In the genomic region with DNA sequence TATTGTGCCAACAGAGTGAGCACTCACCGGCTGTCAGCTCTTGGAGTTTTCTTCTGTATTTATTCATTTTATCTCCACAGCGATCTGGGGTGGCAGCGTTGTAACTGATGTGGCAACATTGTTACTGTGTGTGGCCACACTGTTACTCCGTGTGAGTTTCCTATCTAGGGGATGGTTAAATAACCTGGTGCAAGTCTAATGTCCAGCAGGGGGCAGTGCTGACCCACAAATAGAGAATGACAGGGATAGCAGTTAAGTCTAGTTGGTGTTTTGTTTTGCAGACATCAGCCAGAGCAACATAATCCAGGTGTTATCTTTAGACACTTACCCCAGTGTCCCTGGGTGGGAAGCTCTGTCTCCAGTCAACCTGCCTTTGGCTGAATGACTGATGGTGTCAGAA, we compare ENCODE assay signal across 8 mouse cellular contexts. TPM values are rescaled to one million over a fixed set of nuclear protein-coding genes. Genes with fewer than 3 reads are reported as not detected.
DNase-seq lines count a peak whose midpoint lies in the region; ATAC-seq and TF ChIP-seq lines count a peak whose summit lies in the region.
"Had no signal": no experiment of that assay in that cellular context is flagged by ENCODE, and none has a peak within 500 bp of the region (broad histone marks: within the 10 kb centered on the region; RNA-seq: fewer than 3 reads in every experiment).

No protein-coding gene starts in this region.

- ATAC-seq in Patski, result no peak
- 0 out of 2 replicates have a peak, but pooled peaks have one; percentile 43 for ATAC-seq in forebrain, embryonic 13.5 days
- ATAC-seq in hematopoietic stem cell, adult 5-6 weeks (replicated peaks in 1 of 2; ENCODE audit: insufficient read depth in 1 of 2, low FRiP score in 2 of 2, low TSS enrichment in 1 of 2, low read depth in 1 of 2, poor library complexity in 2 of 2, severe bottlenecking in 2 of 2), result peak; percentile 65 to 76
- no peak for ATAC-seq in midbrain, embryonic 11.5 days (ENCODE audit: low FRiP score)

- POLR2A ChIA-PET in Patski (lab: Charles Lee), result no interaction called here

- H3K9ac ChIP-seq in forebrain, embryonic 13.5 days, result no peak overlapping the region
- H3K9ac ChIP-seq in midbrain, embryonic 11.5 days (ENCODE audit: low read length), result no peak overlapping the region
- H3K9ac ChIP-seq: neural tube, embryonic 12.5 days had no signal

- CTCF ChIA-PET in Patski (lab: Charles Lee), result interaction anchor here (0.9 to 1.3 kb wide), 4 partner anchors 9 to 29 kb away, joined by 3 to 7 read pairs (median 4); no protein-coding TSS in a partner anchor

- H3K4me2 ChIP-seq in forebrain, embryonic 13.5 days, result no peak overlapping the region
- no peak overlapping the region for H3K4me2 ChIP-seq in midbrain, embryonic 11.5 days
- H3K4me2 ChIP-seq: neural tube, embryonic 12.5 days had no signal

- peaks cover 3% of the 10 kb centered on the region for H3K27me3 ChIP-seq in Patski
- H3K27me3 ChIP-seq in forebrain, embryonic 13.5 days, result no peaks in the 10 kb centered on the region; the same call in 1 of the 2 replicates
- H3K27me3 ChIP-seq in midbrain, embryonic 11.5 days (ENCODE audit: control insufficient read depth, insufficient read depth, low read length), result no peaks in the 10 kb centered on the region
- H3K27me3 ChIP-seq: neural tube, embryonic 12.5 days had no signal

- no peaks in the 10 kb centered on the region for H3K9me3 ChIP-seq in forebrain, embryonic 13.5 days (replicated peaks)
- H3K9me3 ChIP-seq in midbrain, embryonic 11.5 days (ENCODE audit: control insufficient read depth, low read length), result no peaks in the 10 kb centered on the region
- H3K9me3 ChIP-seq: neural tube, embryonic 12.5 days had no signal

- 7% methylated on average over 4 of the region's 4 CpGs for WGBS in forebrain, embryonic 13.5 days
- WGBS in midbrain, embryonic 11.5 days, result 17% methylated on average over 4 of the region's 4 CpGs

- no peaks in the 10 kb centered on the region for H3K4me1 ChIP-seq in forebrain, embryonic 13.5 days
- no peaks in the 10 kb centered on the region for H3K4me1 ChIP-seq in midbrain, embryonic 11.5 days (ENCODE audit: control insufficient read depth, insufficient read depth, low read length)
- H3K4me1 ChIP-seq: neural tube, embryonic 12.5 days had no signal

- TF ChIP-seq CTCF in Patski (IDR thresholded peaks at IDR 0.05), result peak; percentile 88

- no peaks in the 10 kb centered on the region for H3K36me3 ChIP-seq in forebrain, embryonic 13.5 days (ENCODE audit: poor library complexity, severe bottlenecking)
- no peaks in the 10 kb centered on the region for H3K36me3 ChIP-seq in midbrain, embryonic 11.5 days (ENCODE audit: control insufficient read depth, insufficient read depth, low read length)
- H3K36me3 ChIP-seq: neural tube, embryonic 12.5 days had no signal

- H3K27ac ChIP-seq in forebrain, embryonic 13.5 days, result no peak overlapping the region
- no peak overlapping the region for H3K27ac ChIP-seq in midbrain, embryonic 11.5 days (ENCODE audit: low read depth, low read length)
- H3K27ac ChIP-seq: neural tube, embryonic 12.5 days had no signal

- in situ Hi-C loops in Patski (cut with MboI; ENCODE audit: low pct_unique_long_range_greater_than_20kb), result no loop called here

- DNase-seq in Patski (ENCODE audit: low read depth, low spot score), result peak; percentile 27
- DNase-seq in c-Kit-positive CD71-negative TER-119-negative erythroid progenitor cells, embryonic 14.5 days (ENCODE audit: low read depth), result peak; percentile 89
- peak; percentile 71 to 79 for DNase-seq in layer of hippocampus, postnatal 36 days
- DNase-seq in midbrain, embryonic 11.5 days (ENCODE audit: low spot score, missing footprints), result peak; percentile 98
- DNase-seq in spleen, adult 12 weeks (ENCODE audit: low spot score), result peak; percentile 63

- no peak overlapping the region for H3K4me3 ChIP-seq in forebrain, embryonic 13.5 days
- H3K4me3 ChIP-seq in midbrain, embryonic 11.5 days (ENCODE audit: low read depth, low read length), result no peak overlapping the region
- H3K4me3 ChIP-seq: neural tube, embryonic 12.5 days had no signal

RNA-seq across cellular contexts. Expression of a gene that starts 23.1 kb away (rescaled TPM):
- 170 TPM for polyA plus RNA-seq in Patski (2021)
- 88.0 and 95.6 TPM in 2 replicates for polyA plus RNA-seq in forebrain, embryonic 13.5 days (2015; fragmentation: Nextera tagmentation; extraction: Ambion mirVana)
- 45.0 and 61.4 TPM in 2 replicates for total RNA-seq in hematopoietic stem cell, adult 5-6 weeks (2017)
- total RNA-seq in layer of hippocampus, postnatal 36 days (2021), result 100 to 1,000 TPM; 246 to 247 TPM
- polyA plus RNA-seq in midbrain, embryonic 11.5 days (2014; fragmentation: Nextera tagmentation; extraction: Ambion mirVana), result 97.1 and 110 TPM in 2 replicates

RNA-seq across cellular contexts. Expression of a gene that starts 24.3 kb away (rescaled TPM):
- polyA plus RNA-seq in Patski (2021), result 0.13 TPM
- polyA plus RNA-seq in forebrain, embryonic 13.5 days (2015; fragmentation: Nextera tagmentation; extraction: Ambion mirVana), result 0.71 and 1.1 TPM in 2 replicates
- 0.40 and 0.94 TPM in 2 replicates for total RNA-seq in hematopoietic stem cell, adult 5-6 weeks (2017)
- total RNA-seq in layer of hippocampus, postnatal 36 days (2021), result 1 to 10 TPM; 4.0 to 5.0 TPM
- 0.36 and 0.41 TPM in 2 replicates for polyA plus RNA-seq in midbrain, embryonic 11.5 days (2014; fragmentation: Nextera tagmentation; extraction: Ambion mirVana)

RNA-seq across cellular contexts. Expression of a gene that starts 27.4 kb away (rescaled TPM):
- polyA plus RNA-seq in Patski (2021), result 0.23 TPM
- 0.69 TPM in 1 of 2 replicates, not detected in the other for polyA plus RNA-seq in forebrain, embryonic 13.5 days (2015; fragmentation: Nextera tagmentation; extraction: Ambion mirVana)
- total RNA-seq in hematopoietic stem cell, adult 5-6 weeks (2017), result not detected in 2 replicates
- total RNA-seq in layer of hippocampus, postnatal 36 days (2021), result not detected
- 0.23 TPM in 1 of 2 replicates, not detected in the other for polyA plus RNA-seq in midbrain, embryonic 11.5 days (2014; fragmentation: Nextera tagmentation; extraction: Ambion mirVana)
- polyA plus RNA-seq: neural tube, embryonic 12.5 days had no signal

RNA-seq across cellular contexts. Expression of a gene that starts 46.1 kb away (rescaled TPM):
- 483 TPM for polyA plus RNA-seq in Patski (2021)
- 555 and 572 TPM in 2 replicates for polyA plus RNA-seq in forebrain, embryonic 13.5 days (2015; fragmentation: Nextera tagmentation; extraction: Ambion mirVana)
- 317 and 437 TPM in 2 replicates for total RNA-seq in hematopoietic stem cell, adult 5-6 weeks (2017)
- total RNA-seq in layer of hippocampus, postnatal 36 days (2021), result 100 to 1,000 TPM; 648 to 684 TPM
- polyA plus RNA-seq in midbrain, embryonic 11.5 days (2014; fragmentation: Nextera tagmentation; extraction: Ambion mirVana), result 466 and 531 TPM in 2 replicates

RNA-seq across cellular contexts. Expression of a gene that starts 54.3 kb away (rescaled TPM):
- not detected for polyA plus RNA-seq in Patski (2021)
- polyA plus RNA-seq in forebrain, embryonic 13.5 days (2015; fragmentation: Nextera tagmentation; extraction: Ambion mirVana), result 0.34 and 0.45 TPM in 2 replicates
- not detected in 2 replicates for total RNA-seq in hematopoietic stem cell, adult 5-6 weeks (2017)
- total RNA-seq in layer of hippocampus, postnatal 36 days (2021), result not detected
- polyA plus RNA-seq in midbrain, embryonic 11.5 days (2014; fragmentation: Nextera tagmentation; extraction: Ambion mirVana), result 0.16 TPM in 1 of 2 replicates, not detected in the other

Comparison
In these comparisons a context has a peak if more than half of its experiments do, and no peak if none do; other contexts are left out.
1. ATAC-seq: peak in forebrain, embryonic 13.5 days (single experiment) and hematopoietic stem cell, adult 5-6 weeks (2 of 2); none in Patski (single experiment) and midbrain, embryonic 11.5 days (single experiment).
2. DNase-seq: peak in every context shown above with its lines; median percentile 98 in midbrain, embryonic 11.5 days; 89 in c-Kit-positive CD71-negative TER-119-negative erythroid progenitor cells, embryonic 14.5 days; 75 in layer of hippocampus, postnatal 36 days; 63 in spleen, adult 12 weeks; 27 in Patski.